Mouse (Mus musculus): ENCODE data around the gene Rasgef1b. TPM values are rescaled to one million over a fixed set of nuclear protein-coding genes. Genes with fewer than 3 reads are reported as not detected.

Rasgef1b gene
- total RNA-seq, 2 experiments from 2014 or later, result 7.4 to 7.7 TPM

- intact Hi-C loops (cut with DNase I), result no loop called here
- no peak for DNase-seq (ENCODE audit: low spot score)
Observed at GRCm38 (mm10) chr5:99613321-99614118, 115.3 kb downstream of the Rasgef1b start.

DNA sequence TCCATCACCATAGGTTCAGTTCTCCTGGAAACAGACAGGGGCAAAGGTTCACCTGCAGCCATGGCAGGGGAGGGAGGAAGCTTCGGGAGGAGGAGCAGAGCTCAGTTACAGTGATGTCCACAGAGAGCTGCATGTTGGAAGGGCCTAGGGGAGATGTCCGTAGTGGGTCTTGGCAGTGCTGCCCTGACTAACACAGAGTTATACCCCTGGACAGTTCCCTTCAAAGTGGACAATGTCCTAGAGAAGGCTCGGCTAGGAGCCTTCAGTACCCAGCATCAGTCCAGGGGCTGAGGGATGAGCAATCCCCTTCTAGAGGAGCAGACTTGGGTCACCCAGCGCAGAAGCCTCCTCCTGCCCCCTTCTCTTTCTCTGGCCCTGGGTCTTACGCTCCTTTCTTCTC lies 121.3 kb downstream of the Rasgef1b start:
- intact Hi-C loops (cut with DNase I), result no loop called here

DNA sequence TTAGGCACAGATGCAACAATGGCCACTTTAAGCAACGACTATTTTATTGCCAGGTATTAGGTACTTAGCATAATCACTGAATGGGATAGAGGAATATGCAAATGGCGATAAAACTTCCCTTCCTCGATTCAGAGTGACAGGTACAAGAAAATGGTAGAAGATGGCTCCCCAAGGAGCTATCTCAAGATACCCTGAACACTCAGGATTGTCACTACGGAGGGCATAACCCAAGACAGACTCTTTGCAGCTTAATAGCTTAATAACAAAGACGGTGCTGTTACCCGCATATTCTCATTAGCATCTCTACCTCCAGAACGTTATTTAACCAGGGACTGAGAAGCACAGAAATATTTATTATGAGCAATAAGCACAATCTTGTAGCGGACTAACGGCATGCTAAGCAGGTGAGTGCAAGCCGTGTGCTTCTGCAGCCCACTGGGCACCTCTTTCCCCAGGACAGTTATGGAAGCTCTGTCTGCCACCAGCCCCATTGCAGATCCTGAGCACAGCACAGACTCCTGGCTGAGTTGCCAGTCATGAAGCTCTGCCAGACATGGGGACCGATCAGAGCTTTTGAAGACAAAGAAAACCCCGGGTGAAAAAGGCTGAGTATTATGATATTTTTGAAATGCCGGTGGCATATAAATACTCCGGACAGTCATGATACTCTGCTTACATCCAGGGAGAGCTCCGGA lies 122.6 kb downstream of the Rasgef1b start:
- intact Hi-C loops (cut with DNase I), result no loop called here
- DNase-seq (ENCODE audit: low spot score), result no peak

More for the DNA sequence above, 121.3 kb downstream of the Rasgef1b start:
- no peak for DNase-seq (ENCODE audit: low spot score)

- DNase-seq (ENCODE audit: low spot score), result no peak
- intact Hi-C loops (cut with DNase I), result no loop called here
Observed at GRCm38 (mm10) chr5:99602244-99603023, 126.4 kb downstream of the Rasgef1b start.

GRCm38 (mm10) chr5:99599376-99599775 lies 129.5 kb downstream of the Rasgef1b start:
- intact Hi-C loops (cut with DNase I), result loop anchor here (5.0 kb wide), 1 partner anchor 293 kb away; no protein-coding TSS in a partner anchor
- no peak for DNase-seq (ENCODE audit: low spot score)

- no peak for DNase-seq (ENCODE audit: low spot score)
- intact Hi-C loops (cut with DNase I), result loop anchor here (5.0 kb wide), 1 partner anchor 294 kb away; no protein-coding TSS in a partner anchor
Observed at GRCm38 (mm10) chr5:99598470-99599110, 130.3 kb downstream of the Rasgef1b start.

- intact Hi-C loops (cut with DNase I), result loop anchor here (5.0 kb wide), 1 partner anchor 295 kb away; no protein-coding TSS in a partner anchor
- no peak for DNase-seq (ENCODE audit: low spot score)
Observed at GRCm38 (mm10) chr5:99597701-99598100, 131.2 kb downstream of the Rasgef1b start.

DNA sequence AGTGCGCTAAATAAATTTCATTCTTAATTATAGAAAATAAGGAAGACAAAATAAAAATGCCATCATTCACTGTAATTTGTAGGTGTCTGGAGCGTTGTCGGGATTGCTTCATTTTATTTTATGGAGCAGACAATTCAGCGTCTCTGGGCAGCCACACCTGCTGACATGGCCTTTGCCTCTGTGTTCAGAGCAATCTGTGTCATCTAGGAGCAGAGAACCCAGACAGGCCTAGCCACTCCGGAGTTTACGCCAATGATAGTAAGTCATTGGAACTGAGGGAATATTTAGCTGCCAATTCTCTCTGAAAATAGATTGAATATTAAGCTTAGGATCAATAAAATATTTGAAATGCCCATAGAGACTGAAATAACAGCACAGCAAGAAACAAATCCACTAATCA lies 137.5 kb downstream of the Rasgef1b start:
- no peak for DNase-seq (ENCODE audit: low spot score)
- intact Hi-C loops (cut with DNase I), result no loop called here

DNA sequence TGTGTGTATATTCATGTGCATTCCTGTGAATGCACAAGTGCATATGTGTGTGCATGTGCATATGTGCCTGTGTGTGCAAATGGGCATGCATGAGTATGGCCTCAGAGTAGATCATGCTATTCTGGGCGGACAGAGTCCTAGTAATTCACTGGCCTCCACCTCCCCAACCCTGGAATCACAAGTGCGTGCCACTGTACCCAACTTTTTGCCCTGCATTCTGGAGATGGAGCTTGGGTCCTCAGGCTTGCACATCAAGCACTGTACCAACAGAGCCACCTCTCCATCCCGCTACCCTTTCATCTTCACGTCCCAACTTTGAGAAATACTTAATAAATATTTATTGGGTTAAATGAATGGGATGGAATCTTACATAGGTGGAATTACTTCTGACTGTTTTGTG lies 138.3 kb downstream of the Rasgef1b start:
- intact Hi-C loops (cut with DNase I), result no loop called here

DNA sequence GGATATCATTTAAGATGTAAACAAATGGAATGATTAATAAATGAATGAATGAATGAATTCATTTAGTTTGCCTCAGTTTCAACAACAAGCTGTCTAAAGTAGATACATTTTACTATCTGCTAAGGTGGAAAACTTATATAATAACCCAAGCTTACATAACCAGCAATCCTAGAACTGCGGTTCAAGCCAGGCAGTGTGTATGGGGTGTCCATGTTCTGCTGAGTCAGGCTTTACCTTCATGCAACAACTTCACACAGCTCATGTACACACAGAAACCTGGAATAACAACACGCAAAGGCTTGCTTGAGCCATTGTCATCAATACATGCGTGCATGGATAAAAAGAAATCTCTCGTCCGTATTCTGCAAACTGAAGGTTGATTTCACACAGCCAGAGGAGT lies 140.9 kb downstream of the Rasgef1b start:
- intact Hi-C loops (cut with DNase I), result no loop called here
- no peak for DNase-seq (ENCODE audit: low spot score)

More for the DNA sequence above, 138.3 kb downstream of the Rasgef1b start:
- DNase-seq (ENCODE audit: low spot score), result no peak

GRCm38 (mm10) chr5:99587589-99587988 lies 141.3 kb downstream of the Rasgef1b start:
- no peak for DNase-seq (ENCODE audit: low spot score)
- intact Hi-C loops (cut with DNase I), result no loop called here

DNA sequence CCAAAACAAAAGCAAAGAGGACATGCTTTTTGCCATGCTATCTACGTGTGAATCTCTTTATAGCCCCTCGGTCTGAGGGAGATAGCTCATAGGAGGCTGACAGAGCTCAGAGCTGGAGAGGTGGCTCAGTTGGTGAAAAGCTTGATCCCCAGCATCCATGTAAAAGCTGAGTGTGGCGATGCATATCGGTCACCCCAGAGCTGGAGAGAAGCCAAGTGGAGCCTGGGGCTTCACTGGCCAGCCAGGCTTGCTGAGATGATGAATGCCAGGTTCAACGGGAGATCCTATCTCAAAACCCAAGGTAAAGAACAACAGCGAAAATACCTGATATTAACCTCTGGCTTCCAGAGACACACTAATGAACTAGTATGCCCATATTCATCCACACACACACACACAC lies 142.6 kb downstream of the Rasgef1b start:
- DNase-seq (ENCODE audit: low spot score), result no peak
- intact Hi-C loops (cut with DNase I), result no loop called here

- no peak for DNase-seq (ENCODE audit: low spot score)
Observed at GRCm38 (mm10) chr5:99585166-99585898, 143.5 kb downstream of the Rasgef1b start.

GRCm38 (mm10) chr5:99584266-99584665 lies 144.6 kb downstream of the Rasgef1b start:
- intact Hi-C loops (cut with DNase I), result no loop called here
- DNase-seq (ENCODE audit: low spot score), result no peak

More at GRCm38 (mm10) chr5:99585166-99585898, 143.5 kb downstream of the Rasgef1b start:
- intact Hi-C loops (cut with DNase I), result no loop called here

DNA sequence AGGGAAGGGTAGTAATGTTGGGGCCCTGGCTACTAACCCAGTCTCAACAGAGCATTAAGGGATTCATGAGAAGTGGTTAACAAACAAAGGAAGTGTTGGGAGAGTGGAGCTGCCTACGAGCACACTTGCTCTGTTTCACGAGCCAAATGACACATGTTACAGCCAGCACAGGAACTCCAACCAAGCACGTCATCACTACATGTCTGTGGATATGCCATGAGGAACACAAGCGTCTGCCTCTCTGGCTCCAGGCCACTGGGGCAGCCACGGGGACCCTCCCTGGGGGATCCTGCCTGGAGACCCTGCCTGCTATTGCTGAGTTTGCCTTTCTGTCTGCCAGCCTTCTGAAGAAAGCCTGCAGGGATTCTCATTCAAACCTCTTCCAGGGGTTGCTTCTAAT lies 146.8 kb downstream of the Rasgef1b start:
- no peak for DNase-seq (ENCODE audit: low spot score)
- intact Hi-C loops (cut with DNase I), result no loop called here

- intact Hi-C loops (cut with DNase I), result loop anchor here (1.0 to 10.0 kb wide), 3 partner anchors 154 to 376 kb away; no protein-coding TSS in a partner anchor
- DNase-seq (ENCODE audit: low spot score), result peak; percentile 8
Observed at GRCm38 (mm10) chr5:99578692-99579091, 150.2 kb downstream of the Rasgef1b start.

- no peak for DNase-seq (ENCODE audit: low spot score)
- intact Hi-C loops (cut with DNase I), result loop anchor here (10.0 kb wide), 1 partner anchor 151 kb away; no protein-coding TSS in a partner anchor
Observed at GRCm38 (mm10) chr5:99575897-99576296, 153.0 kb downstream of the Rasgef1b start.

GRCm38 (mm10) chr5:99564501-99565323 lies 164.2 kb downstream of the Rasgef1b start:
- intact Hi-C loops (cut with DNase I), result no loop called here
- no peak for DNase-seq (ENCODE audit: low spot score)

Data from heart, postnatal 25 days (tissue).